Mouse (Mus musculus): ENCODE data around the gene Zfp853.

- no peak for TF ChIP-seq POLR2A (IDR thresholded peaks at IDR 0.05; ENCODE audit: borderline replicate concordance, low read depth, low read length)
- TF ChIP-seq CTCF (IDR thresholded peaks at IDR 0.05; ENCODE audit: low read depth, low read length) = no peak
Observed at GRCm38 (mm10) chr5:143339603-143340002, 46.2 kb upstream of the Zfp853 start.

All from bone marrow macrophage, adult 2 months (primary cell).